Mouse (Mus musculus) myocyte (in vitro differentiated cells): ENCODE results near the gene Flii. TPM values are rescaled to one million over a fixed set of nuclear protein-coding genes. Genes with fewer than 3 reads are reported as not detected.

Experiments used
- H3K27me3 ChIP-seq: one replicate; pipeline ENCODE4 v1.6.1; 2011; ENCODE audit not compliant: control insufficient read depth, insufficient read depth, insufficient read length
- H3K36me3 ChIP-seq: one replicate; pipeline ENCODE4 v1.6.1; 2011; ENCODE audit not compliant: control insufficient read depth, insufficient read depth
- H3K4me2 ChIP-seq: one replicate; pipeline ENCODE4 v1.6.1; 2011; ENCODE audit warnings: low read depth, control low read depth
- H3K4me3 ChIP-seq: one replicate; pipeline ENCODE4 v1.5.1; 2011; ENCODE audit warnings: mild to moderate bottlenecking, control low read depth, moderate library complexity
- H3K79me2 ChIP-seq: one replicate; pipeline ENCODE4 v1.6.1; 2011; ENCODE audit not compliant: control insufficient read depth, insufficient read depth
- H3ac ChIP-seq: one replicate; pipeline ENCODE4 v1.6.1; 2011; ENCODE audit not compliant: control insufficient read depth, insufficient read length
- CEBPB ChIP-seq: IDR thresholded peaks from 2 replicates; pipeline ENCODE4 v1.6.1; 2011; ENCODE audit warnings: mild to moderate bottlenecking, moderate library complexity; ENCODE audit not compliant: poor library complexity, insufficient read depth, severe bottlenecking
- E2F4 ChIP-seq: IDR thresholded peaks from one replicate; pipeline ENCODE4 v1.6.1; 2011; ENCODE audit warnings: mild to moderate bottlenecking, control low read depth, moderate library complexity; ENCODE audit not compliant: insufficient read depth
- MAX ChIP-seq: IDR thresholded peaks from one replicate; pipeline ENCODE4 v1.6.1; 2011; ENCODE audit warnings: low read depth, mild to moderate bottlenecking, control low read depth
- MYOD1 ChIP-seq, 3 experiments: IDR thresholded peaks; one replicate each; pipeline ENCODE4 v1.6.1; 2011; ENCODE audit warnings: control low read depth in 2 of 3, low read depth in 2 of 3, mild to moderate bottlenecking in 2 of 3, moderate library complexity in 1 of 3; ENCODE audit not compliant: insufficient read length in 2 of 3, control insufficient read depth in 1 of 3
- MYOG ChIP-seq, 3 experiments: IDR thresholded peaks; one replicate each; pipeline ENCODE4 v1.6.1; 2011; ENCODE audit warnings: control low read depth in 2 of 3, low read depth in 2 of 3, mild to moderate bottlenecking in 2 of 3; ENCODE audit not compliant: insufficient read length in 2 of 3, control insufficient read depth in 1 of 3, insufficient read depth in 1 of 3
- POLR2A ChIP-seq: IDR thresholded peaks from one replicate; pipeline ENCODE4 v1.6.1; 2011; ENCODE audit warnings: low read depth, mild to moderate bottlenecking, control low read depth, moderate library complexity; ENCODE audit not compliant: insufficient read length
- POLR2AphosphoS2 ChIP-seq: IDR thresholded peaks from one replicate; pipeline ENCODE4 v1.6.1; 2011; ENCODE audit warnings: low read depth, control low read depth; ENCODE audit not compliant: insufficient read length
- REST ChIP-seq: IDR thresholded peaks from one replicate; pipeline ENCODE4 v1.6.1; 2011; ENCODE audit warnings: mild to moderate bottlenecking, control low read depth, moderate library complexity; ENCODE audit not compliant: insufficient read depth, insufficient read length
- SRF ChIP-seq: IDR thresholded peaks from one replicate; pipeline ENCODE4 v1.6.1; 2011; ENCODE audit warnings: low read depth; ENCODE audit not compliant: control insufficient read depth, insufficient read length
- TCF12 ChIP-seq: IDR thresholded peaks from one replicate; pipeline ENCODE4 v1.6.1; 2011; ENCODE audit warnings: mild to moderate bottlenecking, control low read depth; ENCODE audit not compliant: poor library complexity, insufficient read depth, severe bottlenecking
- TCF3 ChIP-seq: IDR thresholded peaks from one replicate; pipeline ENCODE4 v1.6.1; 2011; ENCODE audit warnings: low read depth, control low read depth; ENCODE audit not compliant: insufficient read length
- USF1 ChIP-seq: IDR thresholded peaks from one replicate; pipeline ENCODE4 v1.6.1; 2011; ENCODE audit warnings: low read depth, mild to moderate bottlenecking, control low read depth, moderate library complexity
- polyA plus RNA-seq: library from polyadenylated mRNA; unstranded; fragments of >200 nt; fragmentation: generic; extraction: Trizol; gene quantifications from one replicate; pipeline ENCODE4 v1.2.1, GENCODE M21; 2012; ENCODE audit warnings: missing spikeins

Flii gene
- polyA plus RNA-seq: 247 TPM

GRCm38 (mm10) chr11:60726601-60727391, at the start of gene Flii:
Gene Flii, minus strand, starts transcription at chr11:60727263.
- H3ac ChIP-seq: peak within 1 kb of the TSS; percentile 61
- peaks cover 8% of the 10 kb centered on the region for H3K79me2 ChIP-seq
- no peak for TF ChIP-seq E2F4
- TF ChIP-seq MAX: no peak
- TF ChIP-seq USF1: no peak
- no peak for TF ChIP-seq SRF
- TF ChIP-seq MYOG (IDR thresholded peaks at IDR 0.05; ENCODE audit: control insufficient read depth in 1 of 3, insufficient read depth in 1 of 3, insufficient read length in 2 of 3, low read depth in 2 of 3): peak in 1 of 3 experiments; percentile 23
- TF ChIP-seq POLR2A: peak; percentile 89
- no peak for TF ChIP-seq CEBPB
- peak; percentile 89 for TF ChIP-seq POLR2AphosphoS2
- TF ChIP-seq MYOD1 (IDR thresholded peaks at IDR 0.05; ENCODE audit: control insufficient read depth in 1 of 3, insufficient read length in 2 of 3, low read depth in 2 of 3): peak in 1 of 3 experiments; percentile 47
- no peak for TF ChIP-seq TCF3
- TF ChIP-seq TCF12: no peak
- no peak for TF ChIP-seq REST
- peaks cover 10% of the 10 kb centered on the region for H3K36me3 ChIP-seq
- peak within 1 kb of the TSS; percentile 100 for H3K4me2 ChIP-seq
- H3K4me3 ChIP-seq: peak within 1 kb of the TSS; percentile 74
- no peaks in the 10 kb centered on the region for H3K27me3 ChIP-seq

GRCm38 (mm10) chr11:60776107-60776828, 49.2 kb upstream of the Flii start:
- peak overlapping the region; percentile 93 for H3K4me2 ChIP-seq
- no peaks in the 10 kb centered on the region for H3K27me3 ChIP-seq
- H3ac ChIP-seq: peak overlapping the region; percentile 22
- peaks cover 87% of the 10 kb centered on the region for H3K79me2 ChIP-seq
- TF ChIP-seq E2F4 (no peak), REST (no peak), CEBPB (no peak), TCF12 (no peak), MYOD1 (IDR thresholded peaks at IDR 0.05; ENCODE audit: control insufficient read depth in 1 of 3, insufficient read length in 2 of 3, low read depth in 2 of 3) (no peak), SRF (no peak), TCF3 (no peak)
- H3K36me3 ChIP-seq: peaks cover 5% of the 10 kb centered on the region
- H3K4me3 ChIP-seq: peak overlapping the region; percentile 93

GRCm38 (mm10) chr11:60775578-60775977, 48.5 kb upstream of the Flii start:
- H3K36me3 ChIP-seq: peaks cover 2% of the 10 kb centered on the region
- H3K4me3 ChIP-seq: peak overlapping the region; percentile 93
- H3K79me2 ChIP-seq: peaks cover 87% of the 10 kb centered on the region
- TF ChIP-seq E2F4: no peak
- TF ChIP-seq TCF3: no peak
- no peak for TF ChIP-seq CEBPB
- no peak for TF ChIP-seq MYOD1 (IDR thresholded peaks at IDR 0.05; ENCODE audit: control insufficient read depth in 1 of 3, insufficient read length in 2 of 3, low read depth in 2 of 3)
- no peak for TF ChIP-seq POLR2AphosphoS2
- TF ChIP-seq USF1: no peak
- TF ChIP-seq TCF12: no peak
- TF ChIP-seq MYOG (IDR thresholded peaks at IDR 0.05; ENCODE audit: control insufficient read depth in 1 of 3, insufficient read depth in 1 of 3, insufficient read length in 2 of 3, low read depth in 2 of 3): no peak
- no peak for TF ChIP-seq SRF
- no peak for TF ChIP-seq MAX
- no peak for TF ChIP-seq POLR2A
- no peak for TF ChIP-seq REST
- H3ac ChIP-seq: no peak overlapping the region
- H3K4me2 ChIP-seq: peak overlapping the region; percentile 93
- H3K27me3 ChIP-seq: no peaks in the 10 kb centered on the region

GRCm38 (mm10) chr11:60774841-60775240, 47.8 kb upstream of the Flii start:
- Histone ChIP-seq H3ac (no peak overlapping the region), H3K79me2 (peaks cover 83% of the 10 kb centered on the region), H3K4me3 (no peak overlapping the region), H3K27me3 (no peaks in the 10 kb centered on the region), H3K4me2 (peak overlapping the region; percentile 93), H3K36me3 (no peaks in the 10 kb centered on the region)
- TF ChIP-seq POLR2AphosphoS2 (no peak), MYOG (IDR thresholded peaks at IDR 0.05; ENCODE audit: control insufficient read depth in 1 of 3, insufficient read depth in 1 of 3, insufficient read length in 2 of 3, low read depth in 2 of 3) (no peak), SRF (no peak), CEBPB (no peak), E2F4 (no peak), MYOD1 (IDR thresholded peaks at IDR 0.05; ENCODE audit: control insufficient read depth in 1 of 3, insufficient read length in 2 of 3, low read depth in 2 of 3) (no peak), REST (no peak), USF1 (no peak), MAX (no peak), POLR2A (no peak), TCF3 (no peak), TCF12 (no peak)
